Mouse (Mus musculus) retina, postnatal 7 days (tissue): ENCODE measurements around the gene Ces1c.

Experiments
- DNase-seq: peaks from one replicate; pipeline ENCODE4 v3.0.0-alpha.2; 2012; ENCODE audit warnings: low read depth, low spot score

Gene Ces1c

GRCm38 (mm10) chr8:93131233-93131980, at the start of gene Ces1c:
Gene Ces1c (minus strand): TSS chr8:93131283.
- no peak for DNase-seq

DNA sequence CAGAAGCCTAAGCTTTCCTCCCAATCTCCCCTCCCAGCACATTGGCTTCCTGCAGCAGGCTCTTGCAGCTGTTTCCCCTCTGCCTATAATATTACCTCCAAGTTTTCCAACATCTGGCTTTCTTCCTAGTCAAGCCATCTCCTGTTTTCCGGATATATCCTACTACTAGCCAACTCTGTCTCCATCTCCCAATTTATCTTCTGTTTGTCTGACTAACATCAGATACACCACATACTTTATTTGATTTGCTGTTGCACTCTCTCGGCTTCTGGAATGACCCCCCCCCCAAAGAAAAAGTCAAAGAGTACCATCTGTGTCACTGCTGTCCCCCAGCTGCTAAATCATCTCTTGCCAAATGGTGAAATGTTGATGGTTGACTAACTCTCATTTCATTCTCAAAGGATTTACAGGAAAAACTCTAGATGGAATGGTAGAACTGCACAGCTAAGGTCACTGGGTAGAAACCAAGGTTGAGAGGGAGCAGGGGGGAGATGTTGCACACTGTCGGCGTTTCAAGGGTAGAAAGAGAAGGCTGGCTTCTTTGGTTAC, 49.6 kb upstream of the Ces1c start:
- DNase-seq, result no peak

DNA sequence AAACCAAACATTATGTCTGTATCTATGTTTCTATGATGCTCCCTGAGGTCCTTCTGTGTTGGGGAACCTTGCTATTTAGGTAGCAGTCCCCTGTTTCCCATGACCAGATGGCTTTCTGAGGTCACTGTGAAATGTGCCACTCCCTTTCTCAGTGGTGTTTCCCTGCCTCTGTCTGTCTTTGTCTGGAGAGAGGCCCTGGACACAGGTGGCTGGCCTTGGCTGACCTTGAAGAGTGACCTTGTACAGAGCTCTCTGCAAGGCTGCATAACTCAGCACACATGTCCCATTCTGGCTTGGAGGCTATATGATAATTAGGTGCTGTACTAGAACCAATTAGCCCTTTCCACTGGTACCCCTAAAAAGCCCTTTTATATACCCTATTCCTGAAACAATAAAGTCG, 45.5 kb upstream of the Ces1c start:
- DNase-seq, result no peak

- no peak for DNase-seq
These were observed 43.5 kb upstream of the Ces1c start for GRCm38 (mm10) chr8:93174554-93174953.

DNA sequence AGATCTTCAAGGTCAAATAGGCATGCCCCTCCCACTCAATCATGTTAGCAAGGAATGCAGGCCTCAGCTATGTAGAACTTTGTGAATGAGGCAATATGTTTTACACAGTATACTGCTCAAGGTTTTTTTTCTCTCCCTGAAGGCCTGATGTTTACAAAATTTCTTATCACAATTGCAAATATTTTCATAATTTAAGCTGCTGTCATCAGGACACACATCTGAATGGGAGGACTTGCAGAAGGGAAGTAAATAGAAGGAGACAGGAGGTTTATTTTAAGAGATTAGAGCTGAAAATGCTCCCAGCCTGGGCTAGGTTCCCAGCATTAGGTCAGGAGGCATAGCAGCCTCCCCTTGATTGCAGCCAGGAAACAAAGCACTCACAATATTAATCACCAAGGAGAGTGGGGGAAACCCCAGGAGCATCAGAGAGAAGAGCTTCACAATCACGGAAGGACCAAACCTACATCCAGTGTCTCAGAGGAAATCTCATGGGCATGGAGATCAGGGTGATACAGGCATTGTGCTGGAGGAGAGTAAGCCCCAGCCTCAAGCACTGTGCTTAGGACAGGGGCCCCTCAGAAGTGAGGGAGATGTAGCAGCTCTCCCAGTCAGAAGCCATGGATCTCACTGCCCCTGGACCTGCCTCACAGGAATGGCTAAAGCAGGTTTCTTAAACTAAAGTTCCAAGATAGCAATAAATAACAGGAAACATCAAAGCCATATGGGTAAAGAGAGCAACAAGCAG, 40.9 kb upstream of the Ces1c start:
- DNase-seq, result no peak

DNA sequence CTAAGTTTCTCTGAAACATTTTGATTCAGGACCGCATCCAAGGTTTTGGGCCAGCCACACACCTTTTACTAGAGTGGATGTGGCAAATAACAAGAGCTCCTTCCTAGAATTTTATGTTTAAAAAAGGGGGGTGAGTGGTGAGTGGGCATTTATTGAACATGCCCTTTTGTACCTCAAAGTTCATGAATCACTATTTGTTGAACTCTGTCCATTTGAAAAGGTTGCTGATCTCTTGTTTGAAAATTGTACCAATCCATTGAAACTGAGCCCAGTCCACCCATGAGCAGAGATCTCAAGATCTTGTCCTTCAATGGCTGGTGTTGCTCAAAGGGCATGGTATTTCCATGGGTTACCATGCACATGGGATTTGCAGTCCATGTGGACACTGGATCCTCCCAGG, 32.3 kb upstream of the Ces1c start:
- DNase-seq, result no peak

- no peak for DNase-seq
These were observed 20.3 kb upstream of the Ces1c start for GRCm38 (mm10) chr8:93151401-93151800.

- no peak for DNase-seq
These were observed 16.2 kb upstream of the Ces1c start for GRCm38 (mm10) chr8:93147331-93147730.

GRCm38 (mm10) chr8:93140696-93141095, 9.6 kb upstream of the Ces1c start:
- peak; percentile 8 for DNase-seq

DNA sequence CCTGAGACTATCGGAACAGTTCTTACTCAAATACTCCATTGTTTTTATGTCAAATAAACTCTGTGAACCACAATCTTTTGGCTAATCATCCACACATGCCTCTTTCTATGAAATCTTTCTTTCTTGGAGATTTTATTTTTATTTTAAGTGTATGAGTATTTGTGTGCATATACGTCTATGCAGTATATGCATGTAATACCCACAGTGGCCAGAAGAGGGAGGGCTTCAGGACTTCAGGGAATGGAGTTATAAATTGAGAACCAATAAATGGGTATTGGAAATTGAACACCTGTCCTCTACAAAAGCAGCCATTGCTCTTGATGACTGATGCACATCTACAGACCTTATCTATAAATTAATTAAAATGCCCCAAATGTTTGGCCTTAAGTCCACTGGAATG, 1.1 kb upstream of the Ces1c start:
- no peak for DNase-seq

DNA sequence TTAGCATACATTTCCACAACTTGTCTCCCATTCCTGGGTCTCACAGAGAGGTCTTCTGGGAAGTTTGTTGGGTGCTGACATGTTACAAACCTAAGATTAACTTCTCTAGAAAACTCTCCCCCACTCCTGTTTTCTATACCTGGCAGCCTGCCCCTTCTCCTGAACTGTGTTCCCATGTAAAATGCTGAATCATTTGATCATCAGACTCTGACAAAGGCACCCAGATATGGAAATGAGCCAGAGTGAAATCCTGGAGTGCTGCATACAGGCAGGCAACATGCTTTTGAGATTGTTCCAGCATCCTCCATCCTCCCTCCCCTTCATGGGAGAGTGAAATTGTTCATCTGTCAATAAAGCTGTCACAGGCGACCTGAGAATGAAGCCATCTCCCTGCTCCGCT, 4.6 kb downstream of the Ces1c start:
- no peak for DNase-seq

DNA sequence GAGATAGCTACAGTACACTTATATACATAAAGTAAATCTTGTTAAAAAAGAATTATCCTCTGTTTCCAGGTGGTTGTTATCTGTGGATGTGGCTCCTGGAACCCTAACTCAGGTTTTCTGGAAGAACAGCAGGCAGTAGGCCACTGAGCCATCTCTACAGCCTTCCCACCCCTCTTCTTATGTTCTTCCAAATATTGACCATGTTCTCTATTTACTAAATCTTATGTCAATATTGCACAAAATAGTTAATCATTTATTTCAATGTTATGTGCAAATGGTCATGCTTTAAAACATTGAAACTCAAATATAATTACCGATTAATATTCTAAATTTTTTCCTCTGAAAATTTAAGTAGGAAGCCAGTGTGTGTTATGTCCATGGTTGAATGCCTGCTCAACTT, 9.1 kb downstream of the Ces1c start:
- no peak for DNase-seq

DNA sequence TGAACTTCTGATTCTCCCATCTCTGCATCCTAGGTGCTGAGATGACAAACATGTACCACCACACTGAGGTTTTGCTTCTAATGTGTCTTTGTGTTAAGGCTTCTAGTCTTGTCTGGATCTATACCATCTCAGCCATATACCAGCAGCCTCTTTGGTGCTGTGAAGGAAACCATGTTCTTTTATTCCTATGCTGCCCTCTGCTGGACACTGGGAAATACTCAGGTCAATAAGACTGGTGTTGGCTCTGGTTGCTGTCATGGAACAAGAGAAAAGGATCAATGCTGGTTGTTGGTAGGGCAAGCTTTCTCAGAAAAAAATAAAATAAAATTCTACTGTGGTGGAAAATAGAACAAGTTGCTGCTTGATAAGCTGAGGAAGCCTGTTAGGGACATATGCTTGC, 35.7 kb downstream of the Ces1c start:
- peak; percentile 36 for DNase-seq

DNA sequence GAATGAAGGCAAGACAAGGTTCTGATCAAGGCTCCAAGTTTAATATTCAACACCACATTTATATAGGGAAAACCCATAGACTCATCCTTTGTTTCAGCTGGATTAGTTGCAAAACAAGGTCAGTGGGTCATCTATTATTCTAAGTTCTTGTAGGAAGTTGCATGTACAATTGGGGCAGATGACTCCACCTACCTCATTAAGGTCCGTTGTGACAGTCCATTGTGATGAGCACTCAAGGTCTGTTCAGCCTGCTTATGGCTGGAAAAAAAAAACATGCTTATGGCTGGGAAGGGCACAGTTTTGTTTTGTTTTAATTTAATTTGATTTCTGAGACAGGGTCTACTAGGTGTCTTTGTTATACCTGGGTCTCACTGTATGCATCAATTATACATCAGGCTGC, 39.8 kb downstream of the Ces1c start:
- DNase-seq, result no peak

GRCm38 (mm10) chr8:93088686-93089122, 42.4 kb downstream of the Ces1c start:
- DNase-seq, result peak; percentile 5

DNA sequence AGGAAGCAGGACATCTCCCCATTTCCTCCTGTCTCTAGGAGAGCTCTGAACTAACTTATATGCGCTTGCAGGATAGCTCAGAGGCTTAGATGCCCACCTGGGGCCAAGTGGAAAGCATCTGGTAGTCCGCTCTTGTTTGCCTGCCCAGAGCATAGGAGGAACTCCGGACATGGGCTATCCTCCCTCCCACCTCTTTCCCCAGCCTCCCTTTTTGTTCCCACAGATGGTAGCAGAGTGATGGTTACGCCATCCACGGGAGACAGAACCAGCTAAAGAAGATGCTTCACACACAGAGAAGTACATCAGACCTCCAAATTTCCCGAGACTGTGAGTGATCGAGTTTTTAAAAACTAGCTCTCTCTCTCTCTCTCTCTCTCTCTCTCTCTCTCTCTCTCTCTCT, 42.9 kb downstream of the Ces1c start:
- DNase-seq, result no peak

DNA sequence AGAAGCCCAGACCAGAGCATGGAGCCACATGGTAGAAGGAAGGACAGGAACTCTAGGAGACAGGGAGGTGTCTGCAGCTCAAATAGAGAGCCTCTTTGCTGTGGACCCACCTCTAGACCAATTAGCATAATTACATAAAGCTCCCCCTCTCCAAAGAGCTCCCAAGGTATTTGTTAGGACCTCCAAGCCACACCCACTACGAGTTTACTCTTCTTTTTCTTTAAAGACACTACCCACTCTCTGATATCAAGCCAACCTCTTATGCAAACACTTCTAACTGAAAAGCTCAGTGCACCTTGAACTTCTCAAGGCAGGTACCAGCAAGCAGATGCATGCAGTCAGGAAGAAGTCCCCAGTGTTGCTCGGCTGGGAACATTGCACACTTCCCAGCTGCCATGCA, 51.2 kb downstream of the Ces1c start, which contains the start of gene Ces1b:
Gene Ces1b (minus strand): TSS at position 131 of the 400 bp plus-strand sequence.
- no peak for DNase-seq

- no peak for DNase-seq
These were observed 55.8 kb downstream of the Ces1c start for GRCm38 (mm10) chr8:93075251-93075650.

DNA sequence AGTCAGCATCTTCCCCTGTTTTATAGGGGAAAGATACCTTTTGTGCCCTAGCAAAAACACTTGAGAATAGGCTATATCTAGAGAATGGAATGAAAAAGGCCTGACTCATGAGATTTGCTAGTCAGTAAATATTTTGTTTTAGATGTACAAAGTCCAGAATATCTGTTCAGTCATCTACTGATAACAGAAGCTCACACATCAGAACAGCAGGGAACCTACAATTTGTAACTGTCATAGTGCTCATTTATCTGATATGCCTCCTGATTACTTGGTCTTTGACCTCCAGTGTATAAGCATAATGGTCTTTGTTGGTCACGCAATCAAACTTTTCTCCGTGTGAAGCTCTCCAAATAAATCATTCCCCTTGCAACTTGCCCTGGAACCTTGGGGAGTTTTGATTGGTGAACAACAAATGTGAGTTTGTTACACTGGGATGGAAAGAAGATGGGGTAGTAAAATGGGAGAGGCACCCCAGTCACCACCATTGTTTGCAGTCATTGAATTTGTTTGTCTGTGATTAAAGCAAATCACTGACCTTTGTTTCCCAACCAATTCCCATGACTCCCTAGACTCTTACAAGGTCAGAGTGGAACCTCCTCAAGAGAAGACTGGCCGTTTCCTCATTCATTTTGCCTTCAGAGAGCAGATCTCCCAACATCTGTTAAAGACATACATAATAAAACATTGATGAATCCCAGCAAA, 67.5 kb downstream of the Ces1c start:
- DNase-seq, result no peak

DNA sequence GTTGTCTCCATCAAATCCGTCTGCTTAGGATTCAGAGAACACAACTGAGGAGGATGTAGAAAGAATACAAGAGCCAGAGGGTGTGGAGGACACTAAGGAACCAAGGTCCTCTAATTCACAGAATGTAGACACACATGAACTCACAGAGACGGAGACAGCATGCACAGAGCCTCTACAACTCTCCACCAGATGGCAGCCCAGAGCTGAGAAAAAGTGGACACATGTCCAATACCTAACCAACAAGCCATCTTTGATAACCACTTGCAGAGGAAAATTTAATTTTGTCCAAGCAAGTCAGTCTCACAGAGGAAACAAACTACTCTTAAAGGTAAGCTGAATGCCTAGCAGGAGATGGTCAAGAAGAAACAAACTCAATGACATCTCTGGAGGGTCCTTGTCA, 71.9 kb downstream of the Ces1c start:
- DNase-seq, result peak; percentile 67

- DNase-seq, result no peak
These were observed 75.8 kb downstream of the Ces1c start for GRCm38 (mm10) chr8:93055238-93055637.
